Mouse (Mus musculus): ENCODE data around the gene Tent5a.

The Tent5a gene

GRCm38 (mm10) chr9:85327242-85328211 lies at the start of gene Tent5a:
TSS of gene Tent5a (minus strand) at chr9:85327348.
- peak; percentile 69 to 83 for DNase-seq (ENCODE audit: low spot score in 2 of 2)

DNA sequence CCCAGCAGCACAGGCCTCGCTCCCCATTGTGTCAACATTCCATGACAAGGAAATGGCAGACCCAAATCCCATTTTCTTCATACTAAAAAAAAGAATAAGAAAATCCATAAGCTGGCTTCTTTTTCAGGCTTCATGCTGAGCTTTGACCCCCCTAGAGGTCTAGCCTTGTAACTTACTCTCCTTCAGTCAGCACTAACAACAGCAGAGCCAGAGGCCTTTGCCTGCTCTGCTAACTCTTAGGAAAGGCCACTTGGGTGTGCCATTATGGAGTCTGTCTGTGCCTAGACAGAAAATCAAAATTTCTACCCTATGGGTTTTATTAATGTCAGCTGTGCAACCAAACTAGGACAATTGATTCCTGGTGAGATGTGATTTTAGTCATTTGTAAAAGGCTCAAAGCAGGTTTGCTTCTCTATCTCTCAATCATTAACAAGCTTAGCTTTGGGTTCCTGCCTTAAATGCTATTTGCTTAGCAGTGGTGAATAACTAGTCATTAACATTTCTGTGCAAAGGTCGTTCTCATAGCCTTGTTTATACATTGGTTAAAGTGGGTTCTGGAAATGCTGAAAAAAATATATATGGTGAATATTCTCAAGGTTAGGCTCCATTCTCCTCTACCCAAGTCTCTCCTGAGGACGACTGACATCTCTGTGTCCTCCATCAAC lies 49.6 kb upstream of the Tent5a start:
- DNase-seq (ENCODE audit: low spot score in 2 of 2): no peak

DNA sequence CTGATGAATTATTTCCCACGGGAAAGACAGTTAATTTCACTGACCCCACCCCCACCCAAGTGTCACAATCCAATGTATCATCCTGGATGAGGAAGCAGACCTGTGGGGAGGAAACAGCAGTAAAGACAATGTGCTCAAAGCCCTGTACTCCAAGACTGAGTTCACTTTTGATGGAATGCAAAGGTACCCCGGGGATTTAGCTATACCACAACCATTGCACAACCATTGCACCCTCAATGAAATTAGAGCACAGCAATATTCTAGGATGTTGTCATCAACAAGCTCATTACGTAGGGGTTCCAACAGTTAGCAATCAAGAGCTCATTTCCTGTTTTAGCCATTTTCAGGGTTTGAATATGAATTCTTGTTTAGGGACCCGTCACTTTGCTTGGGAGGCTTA lies 48.0 kb upstream of the Tent5a start:
- DNase-seq (ENCODE audit: low spot score in 2 of 2): no peak

DNA sequence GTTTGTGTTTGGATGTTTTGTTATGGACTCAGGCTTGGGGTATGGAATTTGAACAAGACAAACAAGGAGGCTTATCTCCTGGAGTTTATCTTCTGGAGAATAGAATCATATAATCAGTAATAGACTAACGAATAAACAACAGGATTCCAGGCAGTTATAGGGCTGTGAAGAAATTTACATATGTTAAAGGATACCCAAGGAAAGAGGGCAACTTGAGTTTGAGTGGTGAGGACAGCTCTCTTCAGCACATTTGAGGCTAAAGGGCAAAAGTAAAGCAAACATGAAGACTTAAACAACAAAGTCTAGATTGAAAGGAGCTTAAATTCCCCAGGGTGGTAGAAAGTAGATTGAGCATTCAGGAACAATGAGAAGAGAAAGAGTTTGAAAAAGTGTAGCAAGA lies 44.9 kb upstream of the Tent5a start:
- DNase-seq (ENCODE audit: low spot score in 2 of 2): no peak

DNA sequence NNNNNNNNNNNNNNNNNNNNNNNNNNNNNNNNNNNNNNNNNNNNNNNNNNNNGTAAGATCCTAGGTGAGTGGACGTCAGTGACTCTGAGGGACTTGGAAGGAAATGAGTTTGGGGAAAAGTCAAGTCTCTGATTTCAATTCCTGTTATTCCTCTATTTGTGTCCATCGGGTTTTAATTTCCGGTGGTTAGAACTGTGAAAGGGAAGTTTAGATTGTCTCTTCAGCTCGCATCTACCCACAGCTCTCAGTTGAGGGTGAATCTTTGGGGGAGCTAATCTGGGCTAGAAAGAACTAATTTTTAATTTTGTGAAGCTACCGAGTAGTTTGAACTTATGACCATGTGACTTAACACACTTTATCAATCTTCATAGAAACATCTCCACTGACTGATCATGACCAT lies 42.4 kb upstream of the Tent5a start:
- DNase-seq (ENCODE audit: low spot score in 2 of 2): no peak

DNA sequence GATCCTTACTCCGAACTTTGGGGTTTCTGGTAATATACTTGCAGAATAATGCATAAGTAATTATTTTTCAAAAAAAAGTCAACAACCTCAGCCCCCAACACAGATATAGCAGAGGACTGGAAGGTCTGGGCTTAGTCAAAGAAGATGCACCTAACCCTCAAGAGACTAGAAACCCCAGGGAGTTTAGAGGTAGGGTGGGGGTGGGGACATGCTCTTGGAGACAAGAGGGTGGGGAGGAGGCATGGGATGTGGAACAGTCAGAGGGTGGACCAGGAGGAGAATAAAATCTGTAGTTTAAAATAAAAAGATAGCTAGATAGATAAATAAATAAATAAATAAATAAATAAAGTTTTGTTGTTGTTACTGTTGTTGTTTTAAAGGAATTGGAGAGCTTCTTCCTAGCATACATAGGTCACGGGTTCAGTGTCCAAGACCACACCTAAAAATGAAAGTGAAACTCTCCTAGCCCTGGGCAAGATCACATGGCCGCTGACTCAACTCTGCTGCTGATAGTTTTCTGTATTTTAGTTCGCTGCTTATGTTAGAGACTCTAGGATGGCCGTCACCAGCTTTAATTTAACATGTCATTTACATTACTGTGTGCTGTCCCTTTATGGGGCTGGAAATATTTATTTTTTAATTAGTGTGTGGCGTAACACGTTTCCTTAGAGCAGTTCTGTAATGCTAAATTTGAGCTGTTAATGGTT lies 30.2 kb upstream of the Tent5a start:
- no peak for DNase-seq (ENCODE audit: low spot score in 2 of 2)

GRCm38 (mm10) chr9:85355559-85355958 lies 28.4 kb upstream of the Tent5a start:
- DNase-seq (ENCODE audit: low spot score in 2 of 2): no peak

DNA sequence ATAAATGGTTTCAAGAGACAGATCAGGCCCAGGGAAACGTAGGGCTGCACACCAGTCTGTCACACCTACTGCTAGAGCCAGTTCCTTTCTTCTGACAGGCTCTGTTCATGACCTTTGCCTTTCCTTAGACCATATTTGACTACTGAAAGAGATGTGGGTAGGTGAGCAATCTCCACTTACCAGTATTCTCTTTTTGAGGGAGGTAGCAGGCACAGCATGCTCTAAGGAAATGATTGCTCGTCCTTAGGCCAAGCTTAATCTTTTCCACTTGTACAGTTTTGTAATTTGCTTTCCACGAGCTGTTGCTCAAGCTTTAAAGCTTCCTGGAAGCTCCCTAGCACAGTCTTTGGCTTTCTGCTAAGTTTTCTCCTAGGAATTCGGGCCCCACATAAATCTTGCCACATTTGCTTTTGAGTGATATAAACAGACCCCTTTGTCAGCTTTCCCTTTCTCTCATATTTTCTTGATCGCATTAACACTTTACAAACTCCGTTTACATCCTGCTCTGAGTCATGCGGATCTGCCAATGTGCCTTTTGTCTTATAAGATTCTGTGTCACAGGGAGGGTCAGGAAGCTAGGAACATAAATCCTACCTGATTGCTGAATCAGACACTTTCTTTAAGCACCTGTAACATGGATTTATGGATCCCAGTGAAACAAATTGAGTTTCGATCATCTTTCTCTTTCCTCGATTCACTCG lies 20.8 kb upstream of the Tent5a start:
- DNase-seq (ENCODE audit: low spot score in 2 of 2): no peak

DNA sequence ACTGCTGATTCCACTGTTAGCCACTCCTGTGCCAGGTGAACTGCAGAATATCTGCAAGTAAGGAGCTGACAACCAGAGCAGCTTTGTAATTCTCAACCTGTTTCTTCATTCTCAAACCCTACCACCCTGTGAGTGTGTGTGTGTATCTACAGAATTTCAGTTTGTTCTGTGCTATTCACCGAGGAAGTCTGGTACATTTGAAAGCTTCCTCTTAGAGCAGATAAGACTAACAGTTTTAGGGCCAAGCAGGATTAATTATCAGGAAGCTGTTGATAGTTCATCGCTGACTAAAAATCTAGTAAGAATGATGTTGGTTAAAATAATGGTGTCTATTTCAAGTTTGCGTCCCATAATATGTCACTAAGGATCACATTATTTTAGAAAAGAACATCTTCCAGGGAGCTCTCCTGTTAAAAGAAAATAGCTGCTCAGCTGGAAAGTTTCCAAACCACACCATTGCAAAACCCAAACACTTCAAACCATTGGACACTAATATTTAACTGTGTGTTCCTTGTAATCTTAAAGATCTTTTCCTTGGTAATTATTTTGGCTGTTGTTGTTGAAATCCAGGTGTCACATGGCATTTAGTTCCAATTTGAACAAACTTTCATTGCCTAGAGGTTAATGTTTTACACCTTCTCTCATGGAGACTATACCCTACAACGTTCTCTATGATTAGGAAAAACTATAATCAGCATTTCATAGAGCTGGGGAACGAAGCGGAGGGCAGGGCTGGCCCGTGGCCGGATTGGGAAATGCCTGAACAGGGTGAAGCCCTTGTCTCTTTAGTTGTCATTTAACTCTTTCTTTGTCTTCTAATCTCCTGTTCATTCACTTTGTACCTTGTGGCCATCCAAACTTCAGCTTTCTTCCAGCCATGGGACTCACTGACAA lies 16.0 kb upstream of the Tent5a start:
- DNase-seq (ENCODE audit: low spot score in 2 of 2): no peak

DNA sequence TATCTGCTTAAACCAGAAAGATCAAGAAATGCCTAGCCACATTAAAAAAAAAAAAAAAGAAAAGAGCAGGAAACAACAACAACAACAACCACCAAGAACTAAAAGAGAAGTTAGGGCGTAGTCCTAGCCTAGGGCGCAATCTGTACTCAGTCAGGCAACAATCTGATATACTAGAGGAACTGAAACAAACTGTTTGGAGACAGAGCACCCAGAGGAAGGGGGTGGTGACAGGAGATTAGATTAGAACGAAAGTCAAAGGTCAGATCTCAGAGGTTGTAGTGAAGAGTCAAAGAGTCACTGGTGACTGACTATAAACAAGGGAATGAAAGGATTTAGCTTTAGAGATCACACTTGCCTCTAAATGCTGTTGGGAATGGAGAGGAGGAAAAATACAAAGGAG lies 13.2 kb upstream of the Tent5a start:
- no peak for DNase-seq (ENCODE audit: low spot score in 2 of 2)

DNA sequence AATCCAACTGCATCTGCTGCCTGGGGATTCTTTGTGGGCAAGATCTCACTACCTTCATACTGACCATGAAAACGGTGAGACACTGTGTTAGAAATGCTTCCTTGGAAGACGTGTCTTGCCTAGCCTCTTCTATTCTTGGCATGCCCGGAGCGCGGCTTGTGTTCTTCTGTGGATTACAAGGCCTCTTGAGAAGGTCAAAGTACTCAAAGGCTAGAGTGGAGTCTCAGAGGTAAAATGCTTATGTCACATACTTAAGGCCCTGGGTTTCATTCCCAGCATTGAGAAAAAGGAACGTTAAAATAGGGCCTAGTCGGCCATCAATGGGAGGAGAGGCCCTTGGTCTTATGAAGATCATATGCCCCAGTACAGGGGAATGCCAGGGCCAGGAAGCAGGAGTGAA lies 8.9 kb upstream of the Tent5a start:
- no peak for DNase-seq (ENCODE audit: low spot score in 2 of 2)

GRCm38 (mm10) chr9:85331521-85331920 lies 4.4 kb upstream of the Tent5a start:
- no peak for DNase-seq (ENCODE audit: low spot score in 2 of 2)

DNA sequence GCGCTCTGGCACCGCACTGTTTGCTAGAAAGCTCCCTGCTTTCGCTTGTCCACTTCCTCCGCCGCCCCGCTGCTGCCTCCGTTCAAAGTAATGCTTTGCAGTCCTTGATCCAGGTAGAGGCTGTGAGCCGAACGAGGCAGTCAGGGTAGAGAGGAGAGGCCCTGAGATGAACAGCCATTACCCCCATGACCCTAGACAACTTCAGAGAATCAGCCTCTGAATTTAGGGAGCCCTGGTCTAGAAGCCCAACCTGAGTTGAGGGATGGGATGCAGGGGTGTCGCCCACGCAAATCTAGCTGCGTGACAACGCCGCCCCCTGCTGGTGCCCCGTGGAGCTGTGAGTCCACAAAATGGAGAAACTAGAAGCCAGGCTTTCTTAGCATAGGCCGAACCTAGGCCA lies 1.1 kb upstream of the Tent5a start:
- DNase-seq (ENCODE audit: low spot score in 2 of 2): peak; percentile 90

- DNase-seq (ENCODE audit: low spot score in 2 of 2): peak; percentile 58 to 68
Observed at GRCm38 (mm10) chr9:85326292-85327241, 581 bp downstream of the Tent5a start.

DNA sequence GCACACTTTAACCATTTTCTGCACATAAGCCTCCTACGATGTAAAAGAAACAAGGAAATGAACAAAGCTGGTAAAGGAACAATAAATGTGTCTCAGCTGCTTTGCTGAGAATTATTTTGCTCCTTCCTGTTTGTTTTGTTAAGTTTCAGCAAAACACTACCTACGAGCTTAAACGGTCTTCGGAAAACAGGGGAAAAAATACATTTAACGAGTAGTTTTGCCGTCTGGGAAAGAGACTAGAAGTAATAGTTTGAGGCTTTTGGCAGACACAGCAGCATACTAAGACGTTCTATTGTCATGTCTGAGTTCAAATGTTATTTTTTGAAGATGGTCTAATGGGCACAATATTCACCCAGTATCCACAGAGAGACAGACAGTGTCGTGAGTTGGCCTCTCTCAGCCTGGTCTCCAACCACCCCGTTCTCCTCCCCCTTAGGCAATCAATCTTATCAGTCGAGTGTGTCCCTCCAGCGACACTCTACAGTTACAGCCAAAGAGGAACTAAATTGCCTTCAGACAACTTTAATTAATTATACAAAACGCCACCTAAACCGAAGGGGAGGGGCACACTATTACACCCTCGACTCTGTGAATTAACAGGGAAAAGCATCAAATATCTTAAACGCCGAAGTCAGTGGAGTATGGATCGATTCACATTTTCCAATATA lies 1.8 kb downstream of the Tent5a start:
- DNase-seq (ENCODE audit: low spot score in 2 of 2): no peak

DNA sequence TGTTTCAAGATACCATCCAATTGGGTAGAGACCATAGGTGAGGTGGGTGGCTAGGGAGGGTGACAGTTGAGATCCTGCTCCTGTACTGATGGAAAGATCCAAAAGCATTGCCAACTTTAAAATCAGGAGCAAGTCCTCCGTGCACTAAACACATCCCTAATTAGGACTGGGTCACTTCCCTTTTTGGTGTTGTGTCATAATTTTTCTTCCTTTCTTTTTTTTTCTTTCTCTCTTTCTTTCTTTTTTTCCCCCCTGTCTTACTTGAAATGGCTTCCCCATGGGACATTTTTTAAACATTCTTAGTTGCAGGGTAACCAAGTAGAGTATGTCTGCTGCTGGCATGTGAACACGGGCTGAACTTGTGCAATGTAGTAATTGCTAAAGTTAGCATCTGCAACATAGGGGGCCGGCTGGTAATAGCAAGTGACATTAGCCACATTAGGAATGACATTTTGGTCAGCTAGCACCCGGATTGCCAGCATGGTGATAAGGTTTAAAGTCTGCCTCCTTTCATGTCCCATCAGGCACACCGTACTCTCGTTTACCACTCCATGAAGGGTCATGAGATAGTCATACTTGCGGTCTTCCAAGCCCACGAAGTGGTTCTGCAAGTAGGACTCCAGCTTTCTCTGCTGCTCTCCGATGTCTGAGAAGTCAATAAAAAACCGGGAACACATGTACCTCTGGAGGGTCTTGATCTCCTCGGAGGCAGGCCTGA lies 2.8 kb downstream of the Tent5a start:
- no peak for DNase-seq (ENCODE audit: low spot score in 2 of 2)

GRCm38 (mm10) chr9:85320167-85320951 lies 6.8 kb downstream of the Tent5a start:
- no peak for DNase-seq (ENCODE audit: low spot score in 2 of 2)

DNA sequence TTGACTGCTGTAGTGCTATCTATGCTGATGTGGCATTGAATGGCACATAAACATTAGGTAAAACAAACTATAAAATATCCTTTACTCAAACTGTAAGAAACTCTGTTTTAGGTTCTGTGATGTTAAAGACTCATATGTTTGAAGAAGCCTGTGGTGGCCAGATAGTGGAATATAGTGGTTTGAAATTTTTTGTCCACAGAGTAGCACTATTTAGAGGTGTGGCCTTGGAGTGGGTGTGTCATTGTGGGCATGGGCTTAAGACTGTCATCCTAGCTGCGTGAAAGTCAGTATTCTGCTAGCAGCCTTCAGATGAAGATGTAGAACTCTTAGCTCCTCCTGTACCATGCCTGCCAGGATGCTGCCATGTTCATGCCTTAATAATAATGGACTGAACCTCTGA lies 11.0 kb downstream of the Tent5a start:
- DNase-seq (ENCODE audit: low spot score in 2 of 2): no peak
